Mouse (Mus musculus) WW6 (cell line): ENCODE results near the gene Fn3krp.
A peak's percentile ranks its signal among the peaks of the same experiment; 100 is the strongest.

Experiments
- DNase-seq: peaks from one replicate; pipeline ENCODE4 v3.0.0-alpha.2; 2013; ENCODE audit warnings: low read depth, low spot score

Fn3krp gene

GRCm38 (mm10) chr11:121420830-121421552, at the start of gene Fn3krp:
TSS of gene Fn3krp (plus strand) at chr11:121421401.
- DNase-seq = peak; percentile 99

GRCm38 (mm10) chr11:121373305-121373704, 47.9 kb upstream of the Fn3krp start:
- no peak for DNase-seq

- DNase-seq = no peak
These were observed 42.6 kb upstream of the Fn3krp start for GRCm38 (mm10) chr11:121378644-121379043.

- no peak for DNase-seq
These were observed 40.9 kb upstream of the Fn3krp start for GRCm38 (mm10) chr11:121380294-121380693.

GRCm38 (mm10) chr11:121387750-121388553, 33.2 kb upstream of the Fn3krp start, which contains the start of gene Rab40b:
TSS of gene Rab40b (minus strand) at chr11:121388251.
- DNase-seq = peak; percentile 99

GRCm38 (mm10) chr11:121388554-121388945, 32.7 kb upstream of the Fn3krp start:
- DNase-seq = no peak

- DNase-seq = no peak
These were observed 30.4 kb upstream of the Fn3krp start for GRCm38 (mm10) chr11:121390793-121391192.

- no peak for DNase-seq
These were observed 28.8 kb upstream of the Fn3krp start for GRCm38 (mm10) chr11:121392405-121392804.

- DNase-seq = no peak
These were observed 13.6 kb upstream of the Fn3krp start for GRCm38 (mm10) chr11:121407366-121408155.

GRCm38 (mm10) chr11:121414762-121415161, 6.4 kb upstream of the Fn3krp start:
- no peak for DNase-seq

- DNase-seq = no peak
These were observed 5.8 kb upstream of the Fn3krp start for GRCm38 (mm10) chr11:121415351-121415750.

GRCm38 (mm10) chr11:121417971-121418370, 3.2 kb upstream of the Fn3krp start:
- DNase-seq = no peak

- no peak for DNase-seq
These were observed 2.3 kb upstream of the Fn3krp start for GRCm38 (mm10) chr11:121418932-121419331.

- no peak for DNase-seq
These were observed 822 bp upstream of the Fn3krp start for GRCm38 (mm10) chr11:121420379-121420778.

- no peak for DNase-seq
These were observed 462 bp downstream of the Fn3krp start for GRCm38 (mm10) chr11:121421553-121422173.

GRCm38 (mm10) chr11:121433397-121433796, 12.2 kb downstream of the Fn3krp start:
- DNase-seq = no peak

GRCm38 (mm10) chr11:121434156-121435155, 13.3 kb downstream of the Fn3krp start, which contains the start of gene Fn3k:
TSS of gene Fn3k (plus strand) at chr11:121434913.
- no peak for DNase-seq

GRCm38 (mm10) chr11:121437236-121437635, 16.0 kb downstream of the Fn3krp start:
- DNase-seq = no peak

GRCm38 (mm10) chr11:121439686-121440292, 18.6 kb downstream of the Fn3krp start:
- DNase-seq = no peak

GRCm38 (mm10) chr11:121441653-121442052, 20.5 kb downstream of the Fn3krp start:
- DNase-seq = no peak
